Mouse (Mus musculus) skeletal muscle tissue, adult 2 months (tissue): Measurements from ENCODE around the gene Gab2.

Source experiments
- DNase-seq: peaks from one replicate; pipeline ENCODE4 v3.0.0-alpha.2; 2012; ENCODE audit warnings: low read depth, low spot score

The Gab2 gene

DNA sequence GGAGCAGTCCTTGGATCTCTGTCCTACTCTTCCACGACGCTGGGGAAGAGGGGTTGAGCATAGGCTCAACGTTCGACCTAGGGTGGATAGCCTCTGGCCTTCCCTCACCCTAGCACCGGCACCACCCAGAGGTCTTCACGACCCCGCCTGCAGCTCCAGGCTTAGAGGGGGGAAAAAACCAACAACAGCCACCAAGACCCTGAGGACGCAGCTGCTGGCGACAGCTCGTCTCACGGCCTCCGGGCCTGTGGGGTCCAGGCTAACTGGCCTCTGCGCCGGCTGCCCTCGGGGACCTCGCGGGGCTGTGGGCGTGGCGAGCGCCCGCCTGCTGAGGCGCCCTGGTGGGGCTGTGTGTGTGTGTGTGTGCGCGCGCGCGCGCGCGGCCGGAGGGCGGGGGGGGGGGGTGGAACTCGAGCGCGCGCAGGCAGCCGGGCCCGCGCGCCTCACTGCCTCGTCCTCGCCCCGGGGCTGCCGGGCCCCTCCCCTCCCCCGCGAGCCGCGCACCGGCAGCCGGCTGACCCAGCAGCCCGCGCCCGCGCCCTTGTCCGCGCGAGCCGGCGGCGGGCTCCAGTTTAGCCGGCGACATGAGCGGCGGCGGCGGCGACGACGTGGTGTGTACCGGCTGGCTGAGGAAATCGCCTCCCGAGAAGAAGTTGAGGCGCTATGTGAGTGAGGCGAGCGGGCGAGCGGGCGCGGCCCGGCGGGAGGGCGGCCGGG lies at the start of gene Gab2:
Gene Gab2, plus strand, starts transcription at position 345 of the 717 bp plus-strand sequence.
- DNase-seq: peak; percentile 50

GRCm38 (mm10) chr7:97032412-97032811 lies 49.0 kb upstream of the Gab2 start:
- DNase-seq: no peak

- no peak for DNase-seq
Measured at GRCm38 (mm10) chr7:97039641-97040040, 41.7 kb upstream of the Gab2 start.

DNA sequence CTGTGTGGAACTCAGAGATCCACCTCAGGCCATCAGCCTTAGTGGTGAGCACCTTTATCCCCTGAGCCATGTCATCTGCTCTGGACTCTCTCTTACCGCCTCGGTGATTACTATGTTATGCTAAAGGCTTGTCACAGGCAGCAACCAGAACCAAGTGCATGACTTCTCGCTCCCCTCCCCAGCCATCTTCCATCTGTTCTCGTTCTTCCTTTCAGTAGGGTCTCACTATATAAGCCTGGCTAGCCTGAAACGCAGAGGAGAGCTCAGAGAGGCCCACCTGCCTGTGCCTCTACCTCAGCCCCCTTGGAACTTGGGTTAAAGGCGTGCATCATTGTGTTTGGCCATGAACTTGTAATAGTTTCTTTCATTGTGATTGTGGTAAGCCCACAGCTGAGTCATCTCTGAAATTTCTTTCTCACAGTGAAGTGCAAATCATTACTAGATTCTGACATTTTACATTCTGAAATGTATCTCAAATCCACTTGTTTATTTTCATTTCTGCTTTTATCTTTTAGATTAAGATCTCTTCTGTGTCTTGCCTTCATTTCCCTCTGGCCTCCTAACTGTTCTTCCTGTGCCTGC lies 39.4 kb upstream of the Gab2 start:
- DNase-seq: no peak

DNA sequence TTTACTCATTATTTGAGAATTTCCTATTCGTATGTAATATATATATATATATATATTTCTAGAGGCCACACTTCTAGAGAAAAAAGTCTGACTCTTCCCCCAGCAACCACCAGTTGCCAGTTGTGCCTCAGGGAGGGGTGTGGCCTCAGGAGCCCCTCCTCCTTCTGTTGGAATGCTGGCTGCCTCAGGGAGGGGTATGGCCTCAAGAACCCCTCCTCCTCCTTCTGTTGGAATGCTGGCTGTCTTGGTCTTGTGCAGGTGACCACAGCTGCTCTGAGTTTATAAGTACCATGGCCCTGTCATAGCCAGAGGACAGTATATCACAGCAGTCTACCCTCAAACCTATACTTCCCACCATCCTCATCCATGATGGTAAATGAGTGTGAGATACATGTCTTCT lies 38.4 kb upstream of the Gab2 start:
- DNase-seq: no peak

- DNase-seq: no peak
Measured at GRCm38 (mm10) chr7:97060966-97061365, 20.4 kb upstream of the Gab2 start.

DNA sequence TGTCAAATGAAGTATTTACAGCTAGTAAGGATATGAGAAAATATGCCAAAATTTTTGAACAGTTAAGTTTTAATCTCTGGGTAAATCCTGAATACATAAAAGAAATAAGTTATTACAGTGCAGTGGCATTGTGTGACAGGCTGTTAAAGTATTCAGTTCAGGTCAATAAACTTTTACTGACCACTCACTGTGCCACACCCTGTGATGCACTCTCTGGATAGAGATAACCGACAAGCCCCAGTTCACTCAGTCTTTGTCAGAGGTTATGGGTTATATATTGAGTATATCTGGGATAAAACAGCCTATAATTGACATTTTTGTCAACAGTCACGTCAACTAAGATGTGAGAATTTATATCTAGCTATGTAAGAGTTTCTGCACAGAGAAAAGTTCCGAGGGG lies 9.9 kb upstream of the Gab2 start:
- no peak for DNase-seq

- no peak for DNase-seq
Measured at GRCm38 (mm10) chr7:97072061-97072460, 9.3 kb upstream of the Gab2 start.

GRCm38 (mm10) chr7:97074974-97075373 lies 6.4 kb upstream of the Gab2 start:
- DNase-seq: no peak

- DNase-seq: no peak
Measured at GRCm38 (mm10) chr7:97076977-97077376, 4.4 kb upstream of the Gab2 start.

GRCm38 (mm10) chr7:97078685-97079084 lies 2.7 kb upstream of the Gab2 start:
- no peak for DNase-seq

DNA sequence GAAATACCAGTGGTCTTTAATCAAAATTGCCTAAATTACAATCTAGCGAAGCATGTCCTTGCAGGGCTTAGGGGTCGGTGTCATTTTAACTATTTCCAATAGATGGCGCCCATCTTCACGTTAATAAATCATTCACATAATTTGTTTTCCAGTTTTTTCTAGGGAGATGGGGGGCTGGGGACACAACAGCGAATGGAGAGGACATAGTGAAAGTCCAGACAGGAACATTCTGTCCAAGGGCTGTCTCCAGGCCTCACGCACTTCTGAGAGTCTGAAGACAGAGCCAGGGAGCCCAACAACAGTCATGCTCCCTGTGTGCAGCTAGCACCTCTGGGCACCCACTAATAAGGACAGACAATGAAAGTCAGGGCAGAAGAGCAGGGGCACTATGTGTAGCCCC lies 2.2 kb upstream of the Gab2 start:
- peak; percentile 24 for DNase-seq

DNA sequence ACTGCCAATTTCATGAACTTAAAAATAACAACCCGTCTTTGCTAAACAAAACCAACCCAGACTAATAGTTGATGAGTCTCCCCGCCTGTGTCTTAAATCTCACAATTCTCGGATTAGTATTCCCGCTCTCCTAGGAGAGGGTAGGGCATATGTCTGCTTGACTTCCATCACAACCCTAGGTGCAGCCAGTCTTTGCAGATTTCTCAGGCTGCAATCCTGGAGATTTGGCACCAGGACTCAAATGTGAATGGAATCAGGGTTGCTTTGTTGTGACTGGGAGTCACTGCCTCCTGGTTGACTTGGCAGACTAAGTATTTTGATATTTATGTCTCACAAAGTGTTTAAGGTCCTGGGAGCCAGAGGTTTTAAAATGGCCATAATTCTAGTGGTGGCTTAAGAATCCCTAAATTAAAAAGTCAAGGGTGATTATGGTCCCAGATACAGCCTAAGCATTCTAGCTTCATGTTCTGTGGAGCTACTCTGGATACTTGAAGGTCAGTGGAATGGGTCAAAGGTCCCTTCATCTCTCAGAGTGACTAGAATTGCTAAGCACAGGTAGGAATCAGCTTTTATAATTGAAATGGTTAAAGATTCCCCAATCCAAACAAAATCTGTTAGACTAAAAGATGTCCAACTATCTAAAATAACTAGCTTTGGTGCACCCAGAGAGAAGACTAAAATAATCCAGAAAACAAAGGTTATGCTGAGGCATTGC lies 1.6 kb upstream of the Gab2 start:
- DNase-seq: no peak

DNA sequence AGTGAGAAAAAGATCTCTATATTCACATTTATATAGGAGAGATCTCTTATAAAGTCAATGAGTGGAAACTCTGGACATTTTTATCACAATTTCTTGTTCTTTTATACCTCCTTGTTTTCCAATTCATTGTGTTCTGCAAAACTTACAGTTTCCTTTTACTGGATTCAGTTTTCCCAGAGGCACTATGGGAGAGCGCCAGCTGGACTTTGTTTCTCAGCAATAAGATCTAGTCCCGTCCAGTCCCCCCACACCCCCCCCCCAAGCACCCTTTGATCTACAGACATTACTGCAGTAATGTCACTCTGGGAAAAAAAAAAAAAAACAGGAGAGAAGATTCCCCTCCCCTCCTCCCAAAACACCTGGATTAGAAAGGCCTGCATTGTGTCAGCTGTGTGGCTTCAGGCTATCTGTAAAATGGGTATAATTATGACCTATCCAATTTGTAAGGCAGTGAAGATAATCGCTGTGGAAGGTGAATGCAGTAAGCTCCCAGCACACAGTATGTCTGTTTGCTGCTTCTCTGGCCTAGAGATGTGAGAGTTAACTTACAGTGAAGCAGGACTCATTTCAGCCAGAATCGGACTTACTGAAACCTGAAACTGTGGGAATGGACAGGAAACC lies 655 bp upstream of the Gab2 start:
- DNase-seq: no peak

- DNase-seq: no peak
Measured at GRCm38 (mm10) chr7:97081959-97082218, 503 bp downstream of the Gab2 start.

DNA sequence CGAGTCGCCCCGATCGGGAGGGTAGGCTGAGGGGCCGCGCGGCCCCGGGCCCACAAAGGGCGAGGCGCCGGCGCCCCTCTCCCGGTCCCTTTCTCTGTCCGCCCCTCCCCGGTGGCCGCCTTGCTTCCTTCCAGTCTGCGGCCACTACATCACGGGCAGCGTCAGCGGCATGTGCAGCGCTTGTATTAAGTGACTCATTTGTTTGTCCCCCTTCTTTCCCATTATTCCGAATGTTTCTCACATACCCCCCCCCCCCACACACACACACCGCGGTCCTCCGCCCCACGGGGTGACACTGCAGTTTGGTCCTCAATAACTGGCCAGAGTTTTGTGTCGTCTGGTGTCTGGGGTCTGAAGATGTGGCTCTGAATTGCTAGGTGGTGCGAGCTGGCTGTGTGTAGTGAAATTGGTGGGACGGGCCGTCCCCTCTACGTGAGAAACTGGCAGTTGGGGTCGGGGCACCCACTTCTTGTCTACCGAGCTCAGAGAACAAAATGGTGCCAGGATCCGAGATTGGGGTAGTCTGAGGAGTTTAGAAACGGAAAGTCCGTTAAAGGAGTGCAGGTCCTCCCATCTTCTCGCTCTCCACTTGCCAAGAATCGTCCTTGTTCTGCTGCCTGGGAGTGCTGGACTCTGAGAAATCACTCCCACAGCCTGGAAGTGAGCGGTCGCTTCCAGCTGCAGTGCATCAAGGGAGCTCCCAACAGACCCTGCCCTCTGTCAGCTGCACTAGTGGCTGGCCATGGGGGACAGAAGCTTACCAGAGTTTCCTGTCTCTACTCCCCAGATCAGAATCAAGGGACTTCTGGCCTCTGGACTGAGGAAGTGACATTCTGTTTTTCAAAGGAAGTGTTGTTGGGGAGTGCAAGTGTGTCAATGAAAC lies 1.1 kb downstream of the Gab2 start:
- DNase-seq: peak; percentile 75

DNA sequence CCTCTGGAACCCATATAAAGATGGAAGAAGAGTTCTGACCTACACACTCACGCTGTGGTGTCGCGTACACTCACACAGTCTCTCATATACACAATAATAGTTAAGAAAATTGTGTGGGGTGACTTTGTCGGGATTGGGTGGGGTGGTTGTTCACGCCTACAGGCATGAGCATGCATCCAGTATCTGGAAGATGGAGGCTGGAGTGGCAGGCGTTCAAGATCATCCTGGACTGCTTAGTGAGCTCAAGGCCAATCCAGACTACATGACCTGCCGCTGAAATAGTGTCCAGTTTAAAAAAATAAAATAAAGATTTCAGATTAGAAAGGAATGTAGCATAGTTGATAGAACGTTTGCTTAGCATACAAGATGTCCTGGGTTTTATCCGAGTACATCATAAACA lies 2.2 kb downstream of the Gab2 start:
- DNase-seq: no peak

DNA sequence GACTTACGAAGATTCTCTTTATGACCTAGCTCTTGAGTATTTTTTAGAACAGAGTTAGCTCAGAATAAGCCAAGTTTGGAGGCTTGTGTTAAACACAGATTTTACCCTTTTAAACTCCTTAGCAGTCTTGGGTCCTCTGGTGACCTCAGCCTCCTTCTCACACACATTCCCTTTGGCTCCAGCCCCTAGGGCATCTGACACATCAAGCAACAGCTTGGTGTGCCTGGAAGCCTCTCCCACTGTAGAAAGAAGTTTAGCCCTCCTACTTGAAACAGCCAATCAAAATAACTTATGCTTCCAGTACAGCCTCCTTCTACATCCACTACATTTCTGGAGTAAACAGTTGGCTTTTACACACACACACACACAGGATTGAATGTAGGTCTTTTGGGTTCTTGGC lies 2.8 kb downstream of the Gab2 start:
- DNase-seq: no peak

DNA sequence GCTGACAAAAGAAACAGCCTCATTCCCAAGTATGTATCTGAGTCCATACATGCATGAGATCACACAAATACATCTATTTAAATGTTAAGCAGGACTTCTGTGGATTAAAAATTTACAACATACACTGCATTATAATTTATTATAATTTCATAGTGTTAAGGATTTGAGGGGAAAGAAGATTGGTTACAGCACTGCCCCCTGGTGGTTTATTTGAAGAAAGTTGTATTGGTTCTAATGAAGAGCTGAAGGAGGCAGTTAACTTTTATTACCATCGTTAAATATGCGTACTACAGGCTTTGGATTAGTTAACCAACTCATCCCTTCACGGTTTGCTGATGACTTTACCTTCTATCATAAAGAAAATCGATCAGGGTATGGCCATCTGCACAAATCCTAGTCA lies 3.9 kb downstream of the Gab2 start:
- no peak for DNase-seq

DNA sequence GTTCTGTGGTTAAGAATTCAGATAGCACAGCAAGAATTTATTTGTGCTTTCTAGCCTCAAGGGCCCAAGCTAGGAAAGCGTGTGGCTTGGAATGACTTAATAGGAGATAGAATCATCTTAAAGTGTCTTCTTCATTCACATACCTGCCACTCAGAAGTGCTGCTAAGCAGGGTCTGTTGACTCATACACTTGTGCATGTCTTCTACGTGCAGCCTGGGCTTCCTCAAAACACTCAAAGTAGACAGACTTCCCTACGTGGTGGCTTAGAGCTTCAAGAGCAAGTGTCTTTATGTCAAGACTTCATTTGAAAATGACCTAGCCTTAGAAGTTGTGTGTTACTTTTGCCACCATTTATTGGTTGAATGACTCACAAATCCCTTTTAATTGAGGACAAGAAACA lies 12.9 kb downstream of the Gab2 start:
- DNase-seq: no peak

DNA sequence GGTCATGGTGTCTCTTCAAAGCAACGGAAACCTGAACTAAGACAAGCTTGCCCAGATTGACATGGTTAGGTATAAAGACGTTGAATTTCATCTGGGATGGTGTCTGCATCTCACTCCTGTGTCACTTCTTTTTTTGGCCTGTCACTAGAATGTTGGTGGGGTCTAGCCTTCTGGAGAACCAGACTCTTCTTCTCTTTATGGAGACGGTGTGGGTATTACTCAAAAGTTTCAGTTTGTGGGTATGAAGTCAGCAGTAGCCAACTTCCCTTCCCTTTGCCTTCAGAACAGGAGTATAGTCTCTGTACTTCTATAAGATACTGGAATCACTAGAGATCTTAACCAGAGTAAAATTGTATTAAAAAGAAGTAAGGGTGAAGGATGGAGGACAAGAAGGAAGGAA lies 26.7 kb downstream of the Gab2 start:
- no peak for DNase-seq

DNA sequence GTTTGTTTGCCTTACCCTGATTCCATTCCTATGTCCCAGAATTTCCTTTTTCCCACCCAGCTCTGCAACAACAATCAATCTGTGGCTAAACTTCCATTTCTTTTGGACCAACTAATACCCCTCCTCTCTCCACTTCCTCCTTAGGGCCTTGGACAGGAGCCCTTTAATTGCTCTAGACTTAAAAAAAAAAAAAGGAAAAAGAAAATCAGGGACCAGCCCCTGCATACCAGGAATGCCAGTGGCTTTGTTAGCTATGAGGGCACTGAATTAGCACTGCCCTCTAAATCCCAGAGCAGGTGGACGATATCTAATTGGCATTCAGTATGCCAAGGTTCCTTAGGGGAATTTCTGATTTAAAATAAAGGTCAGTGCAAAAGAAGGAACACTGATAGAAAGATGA lies 47.6 kb downstream of the Gab2 start:
- DNase-seq: peak; percentile 2
